Mouse (Mus musculus): Measurements from ENCODE around the gene Wdr86. TPM values are rescaled to one million over a fixed set of nuclear protein-coding genes. Genes with fewer than 3 reads are reported as not detected.

The Wdr86 gene
- not detected for total RNA-seq (2023)

DNA sequence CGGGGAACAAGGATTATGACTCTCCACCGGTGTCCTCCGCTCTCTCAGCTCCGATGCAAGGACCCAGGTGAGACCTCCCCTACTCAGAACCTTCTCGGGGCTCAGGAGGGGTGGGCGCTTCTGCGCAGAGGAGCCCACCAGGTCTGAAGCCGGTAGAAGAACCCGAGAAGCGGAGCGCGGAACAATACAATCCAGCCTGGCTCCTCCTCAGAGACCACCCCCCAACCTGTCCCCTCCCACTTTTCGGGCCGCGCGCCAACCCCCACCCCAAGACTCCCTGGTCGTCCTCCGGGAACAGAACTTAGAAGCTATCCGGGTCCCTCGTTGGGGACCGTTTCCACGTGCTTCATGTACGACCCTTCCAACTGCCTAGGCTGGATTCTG is at the start of gene Wdr86:
Gene Wdr86, minus strand, starts transcription at position 240 of the 384 bp plus-strand sequence.

DNA sequence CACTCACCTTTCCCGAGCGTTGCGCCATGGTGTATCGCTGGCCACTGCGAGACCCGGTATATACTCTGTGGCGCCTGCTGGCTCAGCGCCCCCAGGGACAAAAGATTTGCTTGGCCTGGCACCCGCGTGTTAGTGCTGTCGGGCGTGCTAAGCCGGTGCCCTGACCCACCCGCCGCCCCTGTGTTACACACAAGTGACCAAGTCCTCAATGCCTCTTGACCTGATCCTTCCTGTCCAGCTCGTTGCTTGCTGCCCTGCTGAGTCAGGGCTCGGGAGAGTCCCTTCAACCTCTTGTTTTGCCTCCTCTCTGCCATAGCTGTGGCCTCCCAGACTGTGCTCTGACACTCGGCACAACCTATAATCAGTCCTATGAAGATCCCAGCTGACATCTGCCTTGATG is 27.3 kb upstream of the Wdr86 start, which contains the start of gene Crygn:
Gene Crygn, minus strand, starts transcription at position 193 of the 400 bp plus-strand sequence.

DNA sequence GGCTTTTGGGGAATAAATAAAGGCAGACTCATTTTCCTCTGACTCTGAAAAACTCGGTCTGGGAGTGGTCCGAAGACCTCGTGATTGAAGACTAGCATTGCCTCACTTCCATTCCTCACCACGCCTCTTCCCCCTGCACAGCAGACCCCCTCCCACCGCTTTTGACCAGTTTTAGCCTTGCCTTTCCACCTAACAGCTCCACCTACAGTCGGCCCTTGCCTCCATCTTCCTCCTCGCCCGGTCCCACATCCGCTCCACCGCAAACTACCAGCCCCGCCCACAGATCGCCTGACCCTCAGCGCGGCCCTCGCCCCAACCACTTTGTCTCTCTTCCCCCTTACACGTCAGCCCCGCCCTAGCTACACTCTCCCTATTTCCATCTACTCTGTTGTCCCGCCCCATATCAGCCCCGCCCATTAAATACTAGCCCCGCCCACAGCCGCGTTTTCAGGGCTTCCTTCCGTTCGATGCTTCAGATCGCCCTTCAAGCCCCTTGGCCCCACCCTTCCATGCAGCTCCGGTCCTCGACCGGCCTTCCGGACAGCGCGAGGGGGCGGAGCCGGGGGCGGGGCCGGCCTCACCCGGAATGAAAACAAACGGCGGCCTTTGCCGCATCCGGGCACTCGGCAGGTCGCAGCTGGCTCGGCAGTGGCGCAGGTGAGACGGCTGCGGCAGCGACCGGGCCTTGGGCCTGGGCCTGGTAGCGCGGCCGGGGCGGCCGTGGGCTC is 45.0 kb downstream of the Wdr86 start, which contains the start of gene Nub1:
Gene Nub1, plus strand, starts transcription at position 167 of the 728 bp plus-strand sequence.

Other genes starting within 250 kb of the Wdr86 start
- gene Gbx1, start 203.5 kb downstream of the Wdr86 start, total RNA-seq (2023): not detected
- not detected for gene Asb10, start 189.7 kb downstream of the Wdr86 start, total RNA-seq (2023)
- gene 4931409K22Rik, start 173.9 kb downstream of the Wdr86 start, total RNA-seq (2023): not detected
- gene Abcf2, start 153.3 kb downstream of the Wdr86 start, total RNA-seq (2023): 10 to 100 TPM; 25.6 to 25.9 TPM
- gene Chpf2, start 144.0 kb downstream of the Wdr86 start, total RNA-seq (2023): 10 to 100 TPM; 19.1 to 23.7 TPM
- under 1 TPM in 1 of 2 experiments, not detected in 1; 0.31 TPM for gene Smarcd3, start 106.3 kb downstream of the Wdr86 start, total RNA-seq (2023)
- gene Nub1, start 45.2 kb downstream of the Wdr86 start, total RNA-seq (2023): 10 to 100 TPM; 46.1 to 46.9 TPM
- not detected for gene Crygn, start 27.3 kb upstream of the Wdr86 start, total RNA-seq (2023)
- 10 to 100 TPM; 50.6 to 51.5 TPM for gene Rheb, start 111.9 kb upstream of the Wdr86 start, total RNA-seq (2023)